Mouse (Mus musculus): ENCODE results near the gene Ctrb1. TPM values are rescaled to one million over a fixed set of nuclear protein-coding genes. Genes with fewer than 3 reads are reported as not detected.

The Ctrb1 gene
- total RNA-seq, 2 experiments from 2014 or later = not detected

- intact Hi-C loops (cut with DNase I) = no loop called here
- DNase-seq = no peak
Observed at GRCm38 (mm10) chr8:111642496-111642895, 48.3 kb downstream of the Ctrb1 start.

GRCm38 (mm10) chr8:111641064-111641463 lies 49.7 kb downstream of the Ctrb1 start:
- intact Hi-C loops (cut with DNase I) = no loop called here
- no peak for DNase-seq

DNA sequence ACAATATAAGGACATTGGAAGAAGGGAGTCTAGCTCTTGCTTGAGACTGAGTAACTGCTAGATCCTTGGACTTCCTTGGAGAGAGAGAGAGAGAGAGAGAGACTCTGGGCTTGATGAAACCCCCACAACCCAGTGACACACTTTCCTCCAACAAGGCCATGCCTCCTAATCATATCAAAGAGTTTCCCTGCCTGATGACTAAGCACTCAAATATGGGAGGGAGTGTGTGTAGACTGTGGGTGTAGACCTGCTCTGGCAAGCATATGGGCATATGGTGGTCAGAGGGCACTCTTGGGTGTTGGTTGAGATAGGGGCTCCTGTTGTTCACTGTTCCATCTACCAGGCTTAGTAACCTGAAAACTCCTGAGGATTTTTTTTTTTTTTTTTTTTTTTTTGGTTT lies 52.7 kb downstream of the Ctrb1 start:
- intact Hi-C loops (cut with DNase I) = no loop called here
- DNase-seq = no peak

Small RNA genes within 50 kb of the gene (microRNA-seq; reads per million reads assigned to microRNA genes)
- gene Mir7076 (ENCODE audit: borderline number of aligned reads in 2 of 2) = 0 reads per million in 2 experiments

Other genes starting within 250 kb of the Ctrb1 start
- gene Wdr59, start 168.9 kb downstream of the Ctrb1 start, total RNA-seq (2021) = 1 to 10 TPM; 7.4 to 8.5 TPM
- 10 to 100 TPM; 56.4 to 59.3 TPM for gene Znrf1, start 154.9 kb downstream of the Ctrb1 start, total RNA-seq (2021)
- 10 to 100 TPM; 36.7 to 43.6 TPM for gene Ldhd, start 60.6 kb downstream of the Ctrb1 start, total RNA-seq (2021)
- gene Zfp1, start 47.6 kb downstream of the Ctrb1 start, total RNA-seq (2021) = 1 to 10 TPM; 8.1 to 8.4 TPM
- 10 to 100 TPM; 18.8 to 19.1 TPM for gene Bcar1, start 52.8 kb upstream of the Ctrb1 start, total RNA-seq (2021)
- gene Cfdp1, start 163.3 kb upstream of the Ctrb1 start, total RNA-seq (2021) = 10 to 100 TPM; 33.4 to 35.2 TPM
- gene Tmem170, start 185.7 kb upstream of the Ctrb1 start, total RNA-seq (2021) = 1 to 10 TPM; 3.0 to 3.2 TPM
- not detected for gene Chst5, start 219.4 kb upstream of the Ctrb1 start, total RNA-seq (2021)
- 1 to 10 TPM; 1.3 to 2.6 TPM for gene Tmem231, start 242.9 kb upstream of the Ctrb1 start, total RNA-seq (2021)
- 100 to 1,000 TPM; 128 to 138 TPM for gene Gabarapl2, start 249.7 kb upstream of the Ctrb1 start, total RNA-seq (2021)

Measured in heart, postnatal 36 days (tissue).